Mouse (Mus musculus) ES-Bruce4 (cell line): ENCODE measurements around the gene Dab2ip.

Source experiments
- CTCF ChIP-seq: IDR thresholded peaks from one replicate; pipeline ENCODE4 v1.8.1; 2011; ENCODE audit warnings: low read depth, low read length
- POLR2A ChIP-seq: IDR thresholded peaks from one replicate; pipeline ENCODE4 v1.8.1; 2011; ENCODE audit warnings: low read length; ENCODE audit not compliant: insufficient read depth

DNA sequence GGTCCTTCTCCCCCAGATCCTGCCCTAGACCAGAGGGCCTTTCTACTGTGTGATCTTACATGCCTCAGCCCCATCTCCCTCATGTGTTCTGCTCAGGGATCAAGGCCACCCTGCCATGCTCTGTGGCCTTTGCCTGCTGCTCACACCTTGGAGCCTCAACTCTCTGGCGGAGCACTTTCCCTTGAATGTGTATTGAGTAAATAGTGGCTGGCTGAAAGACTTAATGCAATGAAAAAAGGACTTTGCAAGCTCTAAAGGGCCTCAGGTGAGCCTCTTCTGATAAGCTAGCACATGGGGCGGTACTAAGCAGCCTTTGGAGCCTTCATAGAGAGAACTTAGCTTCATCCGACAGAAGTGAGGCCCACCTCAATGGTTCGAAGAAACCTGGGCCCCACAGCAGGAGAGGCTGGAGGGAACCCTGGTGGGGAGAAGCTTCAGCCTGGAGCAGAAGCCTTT, 9.7 kb downstream of the Dab2ip start:
- TF ChIP-seq CTCF (no peak), POLR2A (no peak)
